8 mouse cellular contexts compared by ENCODE assay signal in the genomic region with DNA sequence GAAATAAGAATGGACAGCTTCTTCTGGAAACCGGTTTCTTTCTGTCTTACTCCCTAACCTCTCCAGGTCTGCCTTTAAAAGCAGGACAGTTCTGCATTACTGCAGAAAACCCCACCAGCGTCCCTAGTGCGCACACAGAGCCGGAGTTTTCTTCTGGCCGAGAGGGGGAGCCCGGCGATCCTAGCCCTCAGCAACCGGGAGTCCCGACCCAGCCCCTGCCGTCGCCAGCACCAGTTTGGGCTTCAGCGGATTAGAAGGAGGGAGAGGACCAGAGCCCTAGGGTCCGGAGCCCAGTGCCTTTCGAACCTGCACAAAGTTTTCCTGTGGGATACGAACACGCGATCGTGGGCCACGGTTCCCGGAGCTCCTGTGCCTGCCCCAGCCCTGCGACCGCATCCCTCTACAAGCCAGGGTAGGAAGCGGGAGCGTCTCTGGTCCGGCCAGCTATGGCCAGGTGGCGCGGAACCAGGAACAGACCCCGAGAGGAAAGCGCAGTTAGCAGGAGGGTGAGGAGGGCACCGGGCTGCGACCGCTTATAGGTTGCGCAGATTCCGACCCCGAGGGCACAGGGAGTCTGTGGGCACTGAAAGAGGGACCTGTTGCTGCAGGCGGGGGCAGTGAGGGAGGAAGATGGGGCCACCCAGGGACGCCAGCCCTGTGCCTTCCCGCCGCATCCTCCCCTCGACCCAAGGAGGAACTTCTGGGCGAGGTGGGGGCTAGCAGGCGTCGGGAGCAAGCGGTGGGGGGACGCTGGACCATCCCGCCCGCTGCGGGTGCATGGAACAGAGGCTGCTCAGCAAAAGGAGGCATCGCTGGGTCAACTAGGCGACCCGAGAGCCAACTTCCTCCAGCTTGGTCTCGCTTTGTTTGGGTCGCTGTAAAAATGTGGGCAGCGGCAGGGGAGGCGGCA. TPM values are rescaled to one million over a fixed set of nuclear protein-coding genes. Genes with fewer than 3 reads are reported as not detected.
DNase-seq lines count a peak whose midpoint lies in the region; TF ChIP-seq lines count a peak whose summit lies in the region.

Gene Gulp1 (plus strand): TSS at position 51 of the 910 bp plus-strand sequence.

- H3K4me1 ChIP-seq in lung, adult 2 months (ENCODE audit: control insufficient read depth, insufficient read depth, low read length), result peaks cover 2% of the 10 kb centered on the region

- peak; percentile 40 for TF ChIP-seq CTCF in lung, adult 2 months (IDR thresholded peaks at IDR 0.05; ENCODE audit: insufficient read depth, low read length)

- DNase-seq in Muller cell, postnatal 12 days (ENCODE audit: inconsistent ontology term), result peak; percentile 88
- DNase-seq in cerebellum, adult 8-10 months, result peak; percentile 12
- peak; percentile 85 for DNase-seq in forelimb bud, embryonic 11.5 days (ENCODE audit: low read depth, low spot score)
- DNase-seq in heart, postnatal 36 days, result peak; percentile 76 to 79
- DNase-seq in layer of hippocampus, adult 8-10 months (ENCODE audit: low spot score in 2 of 2), result peak; percentile 18 to 29
- peak; percentile 62 for DNase-seq in lung, adult 2 months
- DNase-seq in ovary, adult 18-20 months (ENCODE audit: low spot score), result peak; percentile 64
- peak; percentile 47 to 71 for DNase-seq in urinary bladder, postnatal 36 days (ENCODE audit: low spot score in 2 of 2)

- H3K4me3 ChIP-seq in lung, adult 2 months (replicated peaks; ENCODE audit: extremely low read depth, low read depth, low read length), result peak within 1 kb of the TSS; percentile 61

- intact Hi-C loops in heart, postnatal 36 days (cut with DNase I), result loop anchor here (2.0 to 10.0 kb wide), 3 partner anchors 189 to 763 kb away; partner anchors contain the start of gene Col3a1

- under 1% methylated on average over 55 of the region's 55 CpGs for WGBS in lung, adult 2 months

- peak; percentile 34; the same call in 1 of the 2 replicates for TF ChIP-seq POLR2A in lung, adult 2 months (IDR thresholded peaks at IDR 0.05; ENCODE audit: borderline replicate concordance, extremely low read depth, low read depth, low read length)

RNA-seq across cellular contexts. Expression of gene Gulp1, which starts in this region (rescaled TPM):
- 1 to 10 TPM; 5.3 to 7.2 TPM for total RNA-seq in heart, postnatal 36 days (2021)
- 1 to 10 TPM; 2.5 to 5.3 (median 3.7) TPM for total RNA-seq in layer of hippocampus, adult 8-10 months (2022)
- 6.2 and 6.6 TPM in 2 replicates for polyA plus RNA-seq in lung, adult 2 months (2012; rRNA removed)

Comparison
In these comparisons a context has a peak if more than half of its experiments do, and no peak if none do; other contexts are left out.
1. Peak in every context shown above with its lines: DNase-seq and H3K4me3 ChIP-seq.
2. DNase-seq: peak in every context shown above with its lines; median percentile 88 in Muller cell, postnatal 12 days; 85 in forelimb bud, embryonic 11.5 days; 78 in heart, postnatal 36 days; 64 in ovary, adult 18-20 months; 62 in lung, adult 2 months; 59 in urinary bladder, postnatal 36 days; 24 in layer of hippocampus, adult 8-10 months; 12 in cerebellum, adult 8-10 months.